Mouse (Mus musculus): Measurements from ENCODE around the gene Cnn1. TPM values are rescaled to one million over a fixed set of nuclear protein-coding genes. Genes with fewer than 3 reads are reported as not detected.
A peak's percentile ranks its signal among the peaks of the same experiment; 100 is the strongest.

Cnn1 gene
- polyA plus RNA-seq, 1 experiment from 2014 or later = 1.4 TPM

DNA sequence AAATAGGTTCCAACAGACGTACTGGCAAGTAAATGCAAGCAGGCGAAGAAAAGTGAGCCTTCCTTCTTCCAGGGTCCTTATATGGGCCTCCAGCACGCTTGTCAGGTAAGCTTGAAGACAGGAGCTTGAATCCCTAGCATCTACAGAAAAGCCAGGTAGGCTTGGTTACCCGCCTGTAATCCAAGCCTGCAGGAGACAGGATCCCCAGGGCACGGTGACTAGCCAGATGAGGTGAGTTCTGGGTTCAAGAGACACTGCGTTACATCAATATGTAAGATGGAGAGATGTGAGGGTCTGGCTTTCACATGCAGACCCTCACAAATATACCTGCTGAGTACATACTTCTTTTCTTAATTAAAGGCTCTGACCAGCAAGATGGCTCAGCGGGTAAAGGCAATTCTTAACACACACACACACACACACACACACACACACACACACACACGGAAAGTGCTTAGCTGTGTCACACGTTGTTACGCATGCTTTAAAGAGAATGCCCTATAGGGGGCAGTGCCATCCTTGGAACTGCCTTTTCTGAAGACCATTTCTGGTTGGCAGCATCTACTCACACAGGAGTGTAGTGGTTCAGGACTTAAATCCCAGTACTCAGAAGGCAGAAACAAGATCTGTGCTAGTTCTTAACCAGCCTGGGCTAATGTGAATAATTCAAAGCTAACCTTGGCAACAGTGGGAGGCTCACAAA lies 18.9 kb downstream of the Cnn1 start:
- Histone ChIP-seq H3K4me3 (peak overlapping the region; percentile 94), H3K4me2 (peak overlapping the region; percentile 91), H3K36me3 (peaks cover 12% of the 10 kb centered on the region), H3K9ac (peak overlapping the region; percentile 92), H3K4me1 (replicated peaks) (peaks cover 26% of the 10 kb centered on the region), H3K9me3 (no peaks in the 10 kb centered on the region), H3K27me3 (peaks cover 18% of the 10 kb centered on the region), H3K27ac (no peak overlapping the region)
- WGBS = 50% methylated on average over 10 of the region's 10 CpGs
- peak; percentile 1; the same call in 1 of the 2 replicates for ATAC-seq (ENCODE audit: low FRiP score)

DNA sequence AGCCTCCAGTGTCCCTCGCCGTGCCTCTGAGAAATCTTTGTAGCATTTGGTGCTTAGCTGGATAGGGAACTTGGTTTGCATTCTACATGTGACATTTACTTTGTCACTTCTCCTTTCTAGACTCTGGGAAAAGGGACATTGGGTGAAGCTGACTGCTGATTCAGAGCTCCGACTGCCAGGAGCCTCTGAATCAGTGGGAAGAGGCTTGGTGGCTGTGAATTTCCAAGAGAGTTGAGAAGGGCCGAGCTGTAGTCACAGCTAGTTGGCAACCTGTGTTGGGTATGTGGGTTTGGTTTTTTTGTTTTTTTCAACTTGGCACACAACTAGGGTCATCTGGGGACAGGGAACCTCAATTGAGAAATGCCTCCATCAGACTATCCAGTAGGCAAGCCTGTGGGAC lies 20.5 kb downstream of the Cnn1 start:
- H3K9ac ChIP-seq = no peak overlapping the region

DNA sequence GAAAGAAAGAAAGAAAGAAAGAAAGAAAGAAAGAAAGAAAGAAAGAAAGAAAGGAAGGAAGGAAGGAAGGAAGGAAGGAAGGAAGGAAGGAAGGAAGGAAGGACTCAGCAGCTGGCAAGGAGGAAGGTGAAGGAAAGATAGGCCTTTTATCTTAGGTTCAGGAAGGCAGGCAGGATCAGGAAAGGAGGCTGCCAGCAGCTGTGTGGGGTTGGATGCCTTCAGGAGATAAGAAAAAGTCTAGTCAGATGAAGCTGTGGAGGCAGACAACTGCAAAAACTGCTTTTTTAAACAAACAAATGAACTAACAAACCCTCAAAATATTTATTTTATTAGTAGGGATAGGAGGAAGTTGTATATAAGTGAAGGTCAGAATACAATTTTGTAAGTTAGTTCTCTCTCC lies 22.5 kb downstream of the Cnn1 start:
- H3K36me3 ChIP-seq = no peaks in the 10 kb centered on the region
- H3K27ac ChIP-seq = no peak overlapping the region
- no peak for ATAC-seq (ENCODE audit: low FRiP score)
- no peak overlapping the region for H3K4me2 ChIP-seq
- H3K4me1 ChIP-seq (replicated peaks) = peaks cover 7% of the 10 kb centered on the region
- H3K9me3 ChIP-seq = no peaks in the 10 kb centered on the region
- H3K4me3 ChIP-seq = no peak overlapping the region
- peaks cover 23% of the 10 kb centered on the region for H3K27me3 ChIP-seq
- no peak overlapping the region for H3K9ac ChIP-seq

More for the DNA sequence above, 20.5 kb downstream of the Cnn1 start:
- no peaks in the 10 kb centered on the region for H3K36me3 ChIP-seq
- H3K27ac ChIP-seq = no peak overlapping the region
- no peak overlapping the region for H3K4me2 ChIP-seq
- H3K27me3 ChIP-seq = peaks cover 23% of the 10 kb centered on the region
- H3K9me3 ChIP-seq = no peaks in the 10 kb centered on the region
- no peak for ATAC-seq (ENCODE audit: low FRiP score)
- no peak overlapping the region for H3K4me3 ChIP-seq
- WGBS = 93% methylated on average over 4 of the region's 4 CpGs
- H3K4me1 ChIP-seq (replicated peaks) = peaks cover 23% of the 10 kb centered on the region

DNA sequence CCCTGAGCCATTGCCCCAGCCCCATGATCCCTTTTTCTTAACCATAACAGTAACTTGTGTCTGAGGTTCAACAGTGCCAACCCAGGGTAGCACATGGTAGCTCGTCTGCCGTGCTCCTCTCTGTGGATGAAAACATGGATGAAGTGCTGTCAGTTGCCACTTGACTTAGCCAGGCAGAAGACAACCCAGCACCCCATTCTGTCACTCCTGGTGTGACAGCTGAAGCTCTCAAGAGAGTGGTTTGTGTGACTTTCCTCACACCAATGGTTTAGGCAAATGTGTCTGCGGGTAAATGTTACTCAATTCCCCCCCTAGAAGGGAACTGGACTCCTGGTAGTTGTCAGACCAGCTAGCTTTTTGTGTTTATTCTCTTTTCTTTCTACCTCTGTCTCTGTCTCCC lies 23.0 kb downstream of the Cnn1 start:
- Histone ChIP-seq H3K36me3 (no peaks in the 10 kb centered on the region), H3K4me2 (no peak overlapping the region), H3K27ac (no peak overlapping the region), H3K4me3 (no peak overlapping the region), H3K9ac (no peak overlapping the region), H3K9me3 (no peaks in the 10 kb centered on the region), H3K27me3 (peaks cover 23% of the 10 kb centered on the region), H3K4me1 (replicated peaks) (peaks cover 7% of the 10 kb centered on the region)
- no peak for ATAC-seq (ENCODE audit: low FRiP score)
- WGBS = 77% methylated on average over 3 of the region's 3 CpGs

DNA sequence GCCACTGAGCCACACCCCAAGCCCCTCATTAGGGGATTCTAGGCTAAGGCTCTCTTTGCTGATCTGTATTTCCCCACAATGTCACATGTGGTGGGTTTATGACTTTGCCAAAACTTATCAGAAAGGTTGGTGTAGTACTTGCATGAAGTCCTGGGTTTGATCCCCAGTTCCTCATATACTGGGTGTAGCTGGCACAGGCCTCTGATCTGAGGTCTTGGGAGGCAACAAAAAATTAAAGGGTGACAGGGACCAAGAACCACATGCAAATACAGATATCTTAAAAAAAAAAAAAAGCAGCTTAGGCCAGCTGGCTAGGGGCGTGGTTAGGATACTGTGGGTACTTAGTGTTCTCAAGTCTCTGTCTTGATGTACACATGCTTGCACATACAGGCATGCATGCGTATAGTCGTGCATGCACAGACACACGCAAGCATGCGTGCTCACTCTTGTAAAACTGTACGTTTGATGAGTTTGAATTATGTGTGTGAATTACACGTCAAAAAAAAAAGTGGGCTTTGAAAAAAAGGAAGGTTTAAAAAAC lies 24.1 kb downstream of the Cnn1 start:
- no peak overlapping the region for H3K4me2 ChIP-seq
- peak overlapping the region; percentile 24; the same call in 1 of the 2 replicates for H3K9ac ChIP-seq
- ATAC-seq (ENCODE audit: low FRiP score) = no peak
- no peaks in the 10 kb centered on the region for H3K4me1 ChIP-seq (replicated peaks)
- H3K27me3 ChIP-seq = peaks cover 23% of the 10 kb centered on the region
- H3K36me3 ChIP-seq = no peaks in the 10 kb centered on the region
- no peak overlapping the region for H3K4me3 ChIP-seq
- H3K9me3 ChIP-seq = no peaks in the 10 kb centered on the region
- WGBS = 86% methylated on average over 7 of the region's 7 CpGs
- no peak overlapping the region for H3K27ac ChIP-seq

DNA sequence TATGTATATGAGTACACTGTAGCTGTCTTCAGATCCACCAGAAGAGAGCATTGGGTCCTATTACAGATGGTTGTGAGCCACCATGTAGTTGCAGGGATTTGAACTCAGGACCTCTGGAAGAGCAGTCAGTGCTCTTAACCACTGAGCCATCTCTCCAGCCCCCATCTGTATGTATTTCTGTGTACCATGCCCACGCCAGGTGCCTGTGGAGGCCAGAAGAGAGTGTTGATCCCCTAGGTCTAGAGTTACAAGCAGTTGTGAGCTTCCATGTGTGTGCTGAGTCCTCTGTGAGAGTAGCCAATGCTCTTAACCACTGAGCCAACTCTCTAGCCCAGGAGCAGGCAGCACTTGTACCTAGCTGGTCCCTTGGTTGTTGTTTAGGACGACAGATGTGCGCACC lies 25.2 kb downstream of the Cnn1 start:
- Histone ChIP-seq H3K27ac (no peak overlapping the region), H3K9ac (no peak overlapping the region), H3K4me1 (replicated peaks) (no peaks in the 10 kb centered on the region), H3K4me2 (no peak overlapping the region), H3K36me3 (no peaks in the 10 kb centered on the region), H3K27me3 (peaks cover 25% of the 10 kb centered on the region), H3K4me3 (no peak overlapping the region), H3K9me3 (no peaks in the 10 kb centered on the region)
- 83% methylated on average over 3 of the region's 3 CpGs for WGBS
- ATAC-seq (ENCODE audit: low FRiP score) = no peak

DNA sequence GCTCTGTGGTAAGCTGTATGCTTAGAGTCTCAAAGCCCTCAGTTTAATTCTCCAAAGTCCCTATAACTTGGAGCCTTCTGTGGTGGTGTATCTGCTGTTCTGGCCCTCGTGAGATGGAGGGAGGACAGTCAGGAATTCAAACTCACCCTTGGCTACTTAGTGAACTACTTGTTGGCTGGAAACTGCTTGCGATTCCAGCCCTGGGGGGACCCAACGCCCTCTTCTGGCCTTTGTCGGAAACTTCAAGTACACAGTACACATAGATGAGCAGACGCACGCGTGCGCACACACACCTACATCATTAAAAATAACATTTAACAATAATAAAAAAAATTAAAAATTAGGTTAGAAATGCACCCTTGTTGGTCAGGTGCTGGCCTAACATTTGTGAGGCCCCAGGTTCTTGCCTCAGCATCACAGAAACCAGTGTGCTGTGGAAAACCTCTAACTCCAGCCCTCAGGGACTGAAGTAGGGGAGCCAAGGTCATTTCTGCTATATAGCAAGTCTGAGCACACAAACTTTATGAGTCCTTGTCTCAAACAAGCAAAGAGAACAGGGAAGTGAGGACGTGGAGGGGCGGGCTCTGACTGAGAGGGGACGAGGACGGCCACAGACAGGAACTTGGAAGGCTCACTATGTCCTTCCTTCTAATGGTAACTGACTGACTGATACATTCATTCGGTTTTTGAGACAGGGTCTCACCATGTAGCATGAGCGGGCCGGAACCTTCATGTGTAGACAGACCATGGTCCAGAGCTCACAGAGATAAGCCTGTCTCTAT lies 26.4 kb downstream of the Cnn1 start:
- ATAC-seq (ENCODE audit: low FRiP score) = no peak
- Histone ChIP-seq H3K4me2 (no peak overlapping the region), H3K27me3 (peaks cover 31% of the 10 kb centered on the region), H3K9me3 (no peaks in the 10 kb centered on the region), H3K4me3 (no peak overlapping the region), H3K9ac (no peak overlapping the region), H3K36me3 (no peaks in the 10 kb centered on the region), H3K4me1 (replicated peaks) (no peaks in the 10 kb centered on the region), H3K27ac (no peak overlapping the region)
- WGBS = 93% methylated on average over 15 of the region's 15 CpGs

DNA sequence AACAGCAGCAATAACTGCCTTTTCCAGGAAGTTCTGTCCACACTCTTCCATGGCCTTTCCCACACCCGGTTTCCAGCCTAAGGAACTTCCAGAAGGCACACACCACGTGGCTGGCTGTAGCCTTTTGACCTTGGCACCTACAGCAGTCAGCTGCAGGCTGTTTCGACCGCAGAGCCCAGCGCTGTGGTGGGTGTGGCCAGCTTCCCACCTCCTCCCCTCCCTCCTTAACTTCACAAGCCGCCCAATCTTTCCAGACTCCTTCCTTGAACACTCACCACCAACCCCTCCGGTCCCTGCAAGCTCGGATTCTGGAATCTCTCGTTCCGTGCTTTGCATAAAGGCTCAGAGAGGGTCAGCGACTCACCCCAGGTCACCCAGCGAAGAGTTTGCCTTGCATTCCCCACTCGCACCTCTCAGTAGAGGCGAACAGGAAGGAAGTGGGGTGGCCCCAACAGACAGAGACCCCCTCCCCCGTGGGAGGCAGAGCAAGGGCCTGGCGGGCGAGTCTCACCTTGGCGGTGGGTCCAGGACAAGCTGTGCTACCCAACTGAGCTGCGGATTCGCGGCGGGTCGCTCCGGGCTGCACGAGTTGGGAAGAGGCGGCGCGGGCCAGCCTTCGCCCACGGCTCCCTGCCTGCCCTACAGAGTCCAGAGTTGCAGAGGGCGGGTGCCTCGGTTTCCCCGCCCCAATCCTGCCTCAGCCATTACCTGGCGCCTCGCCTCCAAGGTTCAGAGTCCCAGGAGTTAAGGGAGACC lies 32.4 kb downstream of the Cnn1 start:
- Histone ChIP-seq H3K4me3 (peak overlapping the region; percentile 22), H3K36me3 (no peaks in the 10 kb centered on the region), H3K4me2 (peak overlapping the region; percentile 37), H3K4me1 (replicated peaks) (peaks cover 10% of the 10 kb centered on the region), H3K27ac (no peak overlapping the region), H3K9me3 (no peaks in the 10 kb centered on the region), H3K27me3 (peaks cover 54% of the 10 kb centered on the region), H3K9ac (peak overlapping the region; percentile 24; the same call in 1 of the 2 replicates)
- 3% methylated on average over 35 of the region's 35 CpGs for WGBS
- no peak for ATAC-seq (ENCODE audit: low FRiP score)

DNA sequence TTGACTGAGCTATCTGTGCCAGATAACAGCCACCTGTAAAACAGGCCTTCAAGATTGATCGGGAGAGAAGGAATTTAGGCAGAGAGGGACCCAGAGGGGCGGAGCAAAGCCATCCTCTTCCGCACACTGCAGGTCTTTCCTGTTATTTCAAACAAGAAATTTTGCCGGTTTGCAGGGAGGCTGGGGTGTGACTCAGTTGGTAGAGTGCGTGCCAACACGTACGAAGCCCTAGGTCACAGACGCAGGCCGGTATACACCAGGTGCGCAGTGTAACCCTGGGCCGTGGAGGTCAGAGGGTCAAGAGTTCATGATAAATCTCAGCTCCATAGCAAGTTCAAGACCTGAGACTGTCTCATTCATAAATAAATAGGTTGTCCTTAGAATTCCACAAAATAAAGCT lies 33.2 kb downstream of the Cnn1 start:
- H3K27me3 ChIP-seq = peaks cover 59% of the 10 kb centered on the region
- no peak overlapping the region for H3K4me2 ChIP-seq
- H3K4me1 ChIP-seq (replicated peaks) = peaks cover 13% of the 10 kb centered on the region
- WGBS = 53% methylated on average over 11 of the region's 11 CpGs
- no peak overlapping the region for H3K27ac ChIP-seq
- H3K9me3 ChIP-seq = no peaks in the 10 kb centered on the region
- no peak for ATAC-seq (ENCODE audit: low FRiP score)
- H3K9ac ChIP-seq = no peak overlapping the region
- no peaks in the 10 kb centered on the region for H3K36me3 ChIP-seq
- H3K4me3 ChIP-seq = peak overlapping the region; percentile 22; the same call in 1 of the 2 replicates

DNA sequence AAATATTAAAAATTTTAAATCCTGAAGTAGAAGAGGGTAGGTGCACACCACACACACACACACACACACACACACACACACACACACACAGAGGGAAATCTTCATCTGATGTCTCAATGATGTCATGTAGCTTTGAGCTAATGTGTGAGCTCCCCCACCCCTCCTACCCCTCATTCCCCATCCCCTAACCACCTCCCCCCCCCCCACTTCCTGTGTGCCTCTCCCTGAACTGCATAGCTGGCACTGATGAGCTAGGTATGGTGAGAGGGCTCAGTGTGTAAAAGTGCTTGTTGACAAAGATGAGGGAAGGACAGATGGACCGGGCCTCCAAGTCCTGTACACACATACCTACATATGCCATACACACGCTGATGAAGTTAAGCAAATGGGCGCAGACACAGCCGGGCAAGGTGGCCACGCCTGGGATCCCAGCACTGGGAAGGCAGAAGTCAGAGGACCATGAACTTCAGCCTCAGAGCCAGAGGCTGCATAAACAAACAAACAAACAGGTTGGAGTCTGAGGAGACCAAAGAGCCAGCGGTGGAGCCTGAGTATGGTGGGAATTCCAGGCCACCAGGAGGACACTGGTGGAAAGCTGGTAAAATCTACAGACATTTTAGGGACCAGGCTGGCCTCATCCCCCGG lies 35.4 kb downstream of the Cnn1 start:
- H3K4me3 ChIP-seq = no peak overlapping the region
- peaks cover 52% of the 10 kb centered on the region for H3K27me3 ChIP-seq
- ATAC-seq (ENCODE audit: low FRiP score) = no peak
- no peak overlapping the region for H3K27ac ChIP-seq
- no peaks in the 10 kb centered on the region for H3K36me3 ChIP-seq
- H3K4me2 ChIP-seq = no peak overlapping the region
- 88% methylated on average over 7 of the region's 7 CpGs for WGBS
- H3K9ac ChIP-seq = no peak overlapping the region
- peaks cover 14% of the 10 kb centered on the region for H3K4me1 ChIP-seq (replicated peaks)
- no peaks in the 10 kb centered on the region for H3K9me3 ChIP-seq

DNA sequence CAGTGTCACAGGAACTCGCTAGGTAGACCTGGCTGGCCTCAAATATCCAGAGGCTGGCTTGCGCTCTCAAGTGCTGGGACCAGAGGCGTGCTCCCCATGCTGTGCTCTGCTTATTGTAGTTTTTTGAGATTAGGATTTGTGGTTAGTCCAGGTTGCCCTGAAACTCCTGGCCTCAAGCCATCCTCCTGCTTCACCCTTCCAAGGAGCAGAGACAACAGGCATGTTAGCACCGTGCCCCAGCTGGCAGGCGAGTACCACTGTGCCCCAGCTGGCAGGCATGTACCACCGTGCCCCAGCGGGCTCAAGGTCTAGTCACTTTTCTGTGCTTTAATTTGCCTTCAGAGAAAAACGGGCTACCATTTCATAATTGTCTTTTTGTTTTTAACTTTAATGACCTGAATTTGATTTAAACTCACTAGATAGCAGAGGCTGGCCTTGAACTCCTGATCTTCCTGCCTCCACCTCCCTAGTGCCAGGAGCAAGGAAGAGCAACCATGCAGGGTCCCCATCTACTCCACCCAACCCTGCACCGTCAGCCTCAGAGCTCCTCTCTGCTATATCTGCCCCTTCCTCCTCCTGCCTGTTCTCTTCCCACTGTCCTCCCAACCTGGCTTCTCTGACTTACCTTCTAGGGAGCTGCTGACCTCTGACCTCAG lies 36.1 kb downstream of the Cnn1 start:
- no peak overlapping the region for H3K9ac ChIP-seq

More for the DNA sequence above, 36.1 kb downstream of the Cnn1 start:
- Histone ChIP-seq H3K27me3 (peaks cover 46% of the 10 kb centered on the region), H3K9me3 (no peaks in the 10 kb centered on the region), H3K36me3 (no peaks in the 10 kb centered on the region), H3K4me3 (no peak overlapping the region), H3K4me1 (replicated peaks) (peaks cover 14% of the 10 kb centered on the region), H3K4me2 (no peak overlapping the region), H3K27ac (no peak overlapping the region)
- WGBS = 67% methylated on average over 9 of the region's 9 CpGs
- no peak for ATAC-seq (ENCODE audit: low FRiP score)

Data from hindbrain, embryonic 13.5 days (tissue).